Mouse (Mus musculus): Measurements from ENCODE around the gene Tead2. TPM values are rescaled to one million over a fixed set of nuclear protein-coding genes. Genes with fewer than 3 reads are reported as not detected.

Tead2 gene
- polyA plus RNA-seq, 1 experiment: 3.2 TPM

GRCm38 (mm10) chr7:45181540-45181939 lies 34.0 kb upstream of the Tead2 start:
- H3K4me3 ChIP-seq (ENCODE audit: insufficient read depth, low read depth, low read length): no peak overlapping the region

GRCm38 (mm10) chr7:45182199-45182601 lies 33.4 kb upstream of the Tead2 start:
- H3K27ac ChIP-seq (replicated peaks; ENCODE audit: low read depth, low read length): no peak overlapping the region
- peak overlapping the region; percentile 40 for H3K4me3 ChIP-seq (ENCODE audit: insufficient read depth, low read depth, low read length)
- peaks cover 4% of the 10 kb centered on the region; the same call in 1 of the 2 replicates for H3K4me1 ChIP-seq (ENCODE audit: control insufficient read depth, insufficient read depth, insufficient read length, low read length)

More at GRCm38 (mm10) chr7:45181540-45181939, 34.0 kb upstream of the Tead2 start:
- H3K27ac ChIP-seq (replicated peaks; ENCODE audit: low read depth, low read length): no peak overlapping the region
- peaks cover 4% of the 10 kb centered on the region; the same call in 1 of the 2 replicates for H3K4me1 ChIP-seq (ENCODE audit: control insufficient read depth, insufficient read depth, insufficient read length, low read length)

GRCm38 (mm10) chr7:45182606-45183005 lies 32.9 kb upstream of the Tead2 start:
- no peak overlapping the region for H3K27ac ChIP-seq (replicated peaks; ENCODE audit: low read depth, low read length)
- peak overlapping the region; percentile 40 for H3K4me3 ChIP-seq (ENCODE audit: insufficient read depth, low read depth, low read length)
- H3K4me1 ChIP-seq (ENCODE audit: control insufficient read depth, insufficient read depth, insufficient read length, low read length): peaks cover 4% of the 10 kb centered on the region; the same call in 1 of the 2 replicates

- no peak overlapping the region for H3K27ac ChIP-seq (replicated peaks; ENCODE audit: low read depth, low read length)
- H3K4me3 ChIP-seq (ENCODE audit: insufficient read depth, low read depth, low read length): no peak overlapping the region
- peaks cover 4% of the 10 kb centered on the region; the same call in 1 of the 2 replicates for H3K4me1 ChIP-seq (ENCODE audit: control insufficient read depth, insufficient read depth, insufficient read length, low read length)
These were observed 31.9 kb upstream of the Tead2 start for GRCm38 (mm10) chr7:45183672-45184071.

- peaks cover 4% of the 10 kb centered on the region; the same call in 1 of the 2 replicates for H3K4me1 ChIP-seq (ENCODE audit: control insufficient read depth, insufficient read depth, insufficient read length, low read length)
- H3K27ac ChIP-seq (replicated peaks; ENCODE audit: low read depth, low read length): no peak overlapping the region
- no peak overlapping the region for H3K4me3 ChIP-seq (ENCODE audit: insufficient read depth, low read depth, low read length)
These were observed 29.6 kb upstream of the Tead2 start for GRCm38 (mm10) chr7:45185921-45186320.

GRCm38 (mm10) chr7:45189600-45189999 lies 26.0 kb upstream of the Tead2 start:
- Histone ChIP-seq H3K27ac (replicated peaks; ENCODE audit: low read depth, low read length) (no peak overlapping the region), H3K4me1 (ENCODE audit: control insufficient read depth, insufficient read depth, insufficient read length, low read length) (no peaks in the 10 kb centered on the region), H3K4me3 (ENCODE audit: insufficient read depth, low read depth, low read length) (no peak overlapping the region)

- H3K4me3 ChIP-seq (ENCODE audit: insufficient read depth, low read depth, low read length): no peak overlapping the region
- H3K27ac ChIP-seq (replicated peaks; ENCODE audit: low read depth, low read length): no peak overlapping the region
- no peaks in the 10 kb centered on the region for H3K4me1 ChIP-seq (ENCODE audit: control insufficient read depth, insufficient read depth, insufficient read length, low read length)
These were observed 25.4 kb upstream of the Tead2 start for GRCm38 (mm10) chr7:45190186-45190585.

- Histone ChIP-seq H3K4me1 (ENCODE audit: control insufficient read depth, insufficient read depth, insufficient read length, low read length) (no peaks in the 10 kb centered on the region), H3K4me3 (ENCODE audit: insufficient read depth, low read depth, low read length) (no peak overlapping the region), H3K27ac (replicated peaks; ENCODE audit: low read depth, low read length) (no peak overlapping the region)
These were observed 24.4 kb upstream of the Tead2 start for GRCm38 (mm10) chr7:45191161-45191560.

GRCm38 (mm10) chr7:45191803-45192363 lies 23.7 kb upstream of the Tead2 start:
- no peak overlapping the region for H3K4me3 ChIP-seq (ENCODE audit: insufficient read depth, low read depth, low read length)
- H3K4me1 ChIP-seq (ENCODE audit: control insufficient read depth, insufficient read depth, insufficient read length, low read length): no peaks in the 10 kb centered on the region
- no peak overlapping the region for H3K27ac ChIP-seq (replicated peaks; ENCODE audit: low read depth, low read length)

GRCm38 (mm10) chr7:45192585-45193310 lies 22.8 kb upstream of the Tead2 start:
- no peak overlapping the region for H3K27ac ChIP-seq (replicated peaks; ENCODE audit: low read depth, low read length)
- no peaks in the 10 kb centered on the region for H3K4me1 ChIP-seq (ENCODE audit: control insufficient read depth, insufficient read depth, insufficient read length, low read length)
- no peak overlapping the region for H3K4me3 ChIP-seq (ENCODE audit: insufficient read depth, low read depth, low read length)

GRCm38 (mm10) chr7:45193406-45193805 lies 22.1 kb upstream of the Tead2 start:
- H3K4me1 ChIP-seq (ENCODE audit: control insufficient read depth, insufficient read depth, insufficient read length, low read length): no peaks in the 10 kb centered on the region
- H3K27ac ChIP-seq (replicated peaks; ENCODE audit: low read depth, low read length): no peak overlapping the region
- no peak overlapping the region for H3K4me3 ChIP-seq (ENCODE audit: insufficient read depth, low read depth, low read length)

- Histone ChIP-seq H3K4me1 (ENCODE audit: control insufficient read depth, insufficient read depth, insufficient read length, low read length) (no peaks in the 10 kb centered on the region), H3K4me3 (ENCODE audit: insufficient read depth, low read depth, low read length) (no peak overlapping the region), H3K27ac (replicated peaks; ENCODE audit: low read depth, low read length) (no peak overlapping the region)
These were observed 21.4 kb upstream of the Tead2 start for GRCm38 (mm10) chr7:45193871-45194785.

- Histone ChIP-seq H3K4me3 (ENCODE audit: insufficient read depth, low read depth, low read length) (no peak overlapping the region), H3K27ac (replicated peaks; ENCODE audit: low read depth, low read length) (no peak overlapping the region), H3K4me1 (ENCODE audit: control insufficient read depth, insufficient read depth, insufficient read length, low read length) (no peaks in the 10 kb centered on the region)
These were observed 20.0 kb upstream of the Tead2 start for GRCm38 (mm10) chr7:45195341-45196175.

GRCm38 (mm10) chr7:45196176-45196535 lies 19.4 kb upstream of the Tead2 start:
- Histone ChIP-seq H3K4me3 (ENCODE audit: insufficient read depth, low read depth, low read length) (no peak overlapping the region), H3K27ac (replicated peaks; ENCODE audit: low read depth, low read length) (no peak overlapping the region), H3K4me1 (ENCODE audit: control insufficient read depth, insufficient read depth, insufficient read length, low read length) (no peaks in the 10 kb centered on the region)

All from brown adipose tissue, adult 24 weeks (tissue).